Mouse (Mus musculus) fibroblast of lung, adult 2 months (primary cell): ENCODE measurements around the gene Dstn.

Experiments
- DNase-seq: peaks from one replicate; pipeline ENCODE4 v3.0.0-alpha.2; 2011; ENCODE audit warnings: low read depth

Gene Dstn

DNA sequence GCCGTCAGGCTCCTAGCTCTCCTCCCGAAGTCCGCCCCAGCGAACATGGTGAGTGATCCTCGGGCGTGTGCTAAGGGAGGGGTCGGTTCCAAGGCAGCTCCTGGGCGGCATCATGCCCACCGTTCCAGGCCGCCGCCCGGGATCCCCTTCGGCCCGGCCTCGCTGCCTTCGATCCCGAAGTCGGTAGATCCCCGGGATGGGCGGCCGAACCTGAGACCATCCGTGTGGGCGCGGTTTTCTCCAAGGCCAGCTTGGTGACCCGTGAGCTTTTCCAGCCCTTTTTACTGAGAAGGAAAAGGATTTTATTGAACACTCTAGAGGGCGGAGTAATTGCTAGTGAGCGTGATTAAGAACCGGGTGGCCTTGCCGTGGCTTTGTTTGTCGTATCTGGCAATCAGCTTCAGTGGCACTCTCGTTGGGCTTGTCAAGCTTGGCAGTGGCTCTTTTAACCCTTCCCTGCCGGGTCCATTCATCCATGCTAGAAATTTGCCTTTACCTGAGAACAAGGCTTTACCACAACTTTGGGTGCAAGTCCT is 548 bp downstream of the Dstn start:
- no peak for DNase-seq

DNA sequence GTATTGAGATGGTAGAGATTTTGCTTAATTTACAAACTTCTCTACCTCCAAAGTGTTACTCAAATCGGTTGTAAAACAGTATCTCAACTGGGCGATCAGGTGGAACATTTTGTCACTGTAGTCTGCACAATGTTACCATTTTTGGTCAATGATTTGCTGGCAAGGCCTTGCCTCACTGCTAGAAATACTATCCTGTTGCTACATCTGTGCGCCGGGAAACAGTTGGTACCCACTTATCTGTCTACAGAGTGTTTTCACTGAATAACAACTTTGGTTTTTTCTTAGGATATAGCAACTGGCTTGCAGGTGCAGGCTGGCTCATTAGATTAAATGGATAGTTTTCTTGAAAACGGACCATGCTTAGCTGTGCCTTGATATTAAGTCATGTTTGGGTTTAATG is 1.1 kb downstream of the Dstn start:
- no peak for DNase-seq

DNA sequence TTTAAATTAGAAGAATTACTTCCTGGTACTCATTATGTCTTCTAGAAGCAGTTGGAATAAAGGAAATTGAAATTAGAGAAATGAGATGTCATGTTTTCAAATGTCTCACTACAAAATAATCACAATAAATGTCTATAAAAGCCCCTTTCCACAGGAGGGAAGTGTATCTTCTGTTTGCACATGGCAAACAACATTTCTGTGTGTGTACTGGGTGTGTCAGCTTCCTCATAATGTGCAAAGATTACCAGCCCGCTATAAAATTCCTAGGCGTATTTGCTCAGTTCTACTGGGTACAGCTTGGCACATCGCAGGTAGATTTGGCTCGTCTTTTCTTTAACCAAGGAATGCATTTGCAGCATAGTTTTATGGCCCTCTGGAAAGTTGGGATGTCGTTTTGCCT is 2.5 kb downstream of the Dstn start:
- no peak for DNase-seq

DNA sequence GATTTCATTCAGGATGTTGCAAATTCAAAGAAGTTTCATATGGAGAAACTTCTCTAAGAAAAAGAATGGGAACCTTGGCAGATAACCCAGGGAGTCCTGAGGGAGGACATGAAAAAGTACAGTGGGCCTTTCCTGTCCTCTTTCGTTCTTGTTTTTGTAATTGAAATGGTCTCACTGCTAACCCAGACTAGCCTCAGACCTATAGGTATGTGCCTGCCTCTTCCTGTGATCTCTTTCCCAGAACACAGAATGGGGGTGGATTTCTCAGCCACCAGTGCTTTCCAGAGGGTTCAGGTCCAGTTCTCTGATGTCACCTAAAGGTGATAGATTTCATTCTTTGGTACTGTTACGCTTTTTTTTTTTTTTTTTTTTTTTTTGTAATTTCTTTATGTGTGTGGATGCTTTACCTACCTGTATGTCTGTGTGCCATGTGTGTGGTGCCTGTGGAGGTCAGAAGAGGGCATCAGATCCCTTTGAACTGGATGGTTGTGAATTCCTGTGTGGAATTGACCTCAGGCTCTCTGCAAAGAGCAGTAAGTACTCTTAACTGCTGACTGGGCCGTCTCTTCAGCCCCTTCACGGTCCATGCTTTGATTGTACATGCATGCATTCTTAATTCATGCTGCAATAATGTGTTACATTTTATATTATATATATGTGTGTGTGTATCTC is 3.8 kb downstream of the Dstn start:
- no peak for DNase-seq

DNA sequence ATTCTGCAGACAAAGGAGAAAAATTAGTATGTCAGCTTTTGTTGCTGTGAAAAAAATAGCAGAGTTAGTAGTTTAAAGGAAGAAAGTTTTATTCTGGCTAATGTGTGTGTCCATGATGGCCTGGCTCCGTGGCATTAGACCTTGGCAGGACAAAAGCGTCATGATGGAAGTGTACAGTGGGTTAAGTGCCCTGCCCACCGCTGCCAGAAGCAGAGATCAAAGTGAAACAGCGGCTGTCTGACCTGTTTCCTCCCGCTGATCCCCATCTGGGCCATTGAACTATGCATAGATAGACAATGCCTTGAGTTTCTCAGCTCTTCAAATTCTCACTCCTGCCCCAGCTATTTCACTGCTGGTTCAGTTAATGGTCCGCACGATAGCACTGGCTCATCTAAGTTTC is 9.0 kb downstream of the Dstn start:
- DNase-seq = no peak

DNA sequence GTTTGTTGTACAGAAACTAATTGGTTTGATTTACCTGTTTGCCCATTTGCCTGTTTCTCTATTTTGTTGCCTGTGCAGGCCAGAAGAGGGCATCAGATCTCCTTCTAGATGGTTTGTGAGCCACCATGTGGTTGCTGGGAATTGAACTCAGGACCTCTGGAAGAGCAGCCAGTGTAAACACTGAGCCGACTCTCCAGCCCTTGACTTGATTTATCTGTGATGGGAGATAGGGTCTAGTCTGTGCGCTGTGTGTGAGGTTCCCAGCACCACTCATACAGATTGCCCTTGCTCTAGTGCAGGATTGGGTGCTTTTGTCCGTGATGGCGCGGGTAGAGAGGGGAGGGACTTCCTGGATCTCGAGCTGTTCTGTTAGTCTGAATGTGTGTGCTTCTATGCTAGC is 10.7 kb downstream of the Dstn start:
- no peak for DNase-seq

DNA sequence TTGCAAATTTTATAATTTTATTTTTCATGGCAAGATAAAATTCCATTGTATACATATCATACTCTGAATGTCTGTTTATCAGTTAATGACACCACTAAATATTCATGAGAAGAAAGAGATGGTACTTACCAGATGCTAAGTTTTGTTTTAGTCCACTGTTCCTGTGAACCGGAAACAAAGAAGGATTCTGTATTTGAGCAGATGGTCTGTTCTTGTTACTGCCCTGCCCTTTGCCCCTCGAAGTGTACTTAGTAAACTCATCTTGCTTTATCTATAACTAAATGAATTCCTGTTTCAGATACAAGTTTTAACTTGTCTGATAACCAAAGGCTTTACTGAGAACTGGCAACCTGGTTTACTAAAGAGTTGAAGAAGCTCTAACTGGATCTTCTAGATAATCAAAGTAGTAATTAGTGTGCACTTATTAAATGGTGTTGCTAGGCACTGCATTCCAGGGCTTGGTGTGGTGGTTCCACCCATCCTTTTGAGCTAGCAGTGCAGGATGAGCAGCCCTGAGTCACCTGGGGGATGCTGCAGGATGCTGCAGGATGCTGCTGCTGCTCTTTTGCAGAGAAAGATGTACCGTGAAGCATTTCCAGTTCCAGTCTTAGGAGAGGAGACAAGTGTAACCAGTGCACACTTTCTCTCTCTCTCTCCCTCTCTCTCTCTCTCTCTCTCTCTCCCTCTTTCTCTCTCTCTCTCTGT is 14.6 kb downstream of the Dstn start:
- no peak for DNase-seq

DNA sequence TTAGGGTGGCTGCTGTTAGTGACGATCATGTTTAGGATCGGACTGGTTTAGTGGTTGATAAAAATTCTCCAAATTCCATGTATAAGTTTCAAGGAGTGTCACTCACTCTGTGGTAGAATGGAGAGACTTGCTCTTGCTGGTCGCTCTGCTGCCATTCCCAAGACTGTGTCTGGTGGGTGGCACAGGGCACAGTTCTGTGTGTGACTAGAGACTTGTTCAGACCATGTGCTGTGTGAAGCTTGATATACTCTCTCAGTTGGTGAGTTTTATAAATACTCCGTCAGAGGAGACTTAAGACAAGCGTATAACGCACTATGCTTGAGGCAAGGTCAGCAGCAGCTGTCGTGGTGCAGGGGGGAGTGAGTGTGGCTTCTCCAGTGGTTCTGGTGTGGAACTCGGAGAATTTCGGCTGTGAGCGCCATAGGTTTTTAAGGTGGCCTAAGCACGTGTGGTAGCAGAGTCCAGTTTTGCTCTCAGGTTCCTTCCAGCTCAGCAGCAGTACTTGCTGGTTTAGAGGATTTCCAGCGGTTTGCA is 17.3 kb downstream of the Dstn start:
- DNase-seq = no peak

DNA sequence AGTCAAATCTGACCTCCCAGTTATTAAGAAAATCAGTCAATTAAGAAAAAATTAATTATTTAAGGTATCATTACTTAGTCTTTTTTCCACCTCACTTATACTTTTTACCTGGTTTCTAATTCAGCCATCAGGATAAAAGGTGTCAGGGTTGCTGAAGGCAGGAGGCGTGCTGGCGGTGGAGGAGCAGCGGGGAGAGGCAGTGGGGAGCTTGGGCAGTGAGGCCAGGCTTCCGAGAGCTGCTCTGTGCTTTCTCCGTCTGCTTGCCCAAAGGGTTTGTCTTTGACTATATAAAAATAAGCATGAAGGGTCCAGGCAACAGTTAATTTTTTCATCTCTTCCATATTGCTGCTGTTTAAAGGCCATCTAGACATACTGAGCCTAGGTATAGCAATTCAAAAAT is 18.4 kb downstream of the Dstn start:
- DNase-seq = no peak

DNA sequence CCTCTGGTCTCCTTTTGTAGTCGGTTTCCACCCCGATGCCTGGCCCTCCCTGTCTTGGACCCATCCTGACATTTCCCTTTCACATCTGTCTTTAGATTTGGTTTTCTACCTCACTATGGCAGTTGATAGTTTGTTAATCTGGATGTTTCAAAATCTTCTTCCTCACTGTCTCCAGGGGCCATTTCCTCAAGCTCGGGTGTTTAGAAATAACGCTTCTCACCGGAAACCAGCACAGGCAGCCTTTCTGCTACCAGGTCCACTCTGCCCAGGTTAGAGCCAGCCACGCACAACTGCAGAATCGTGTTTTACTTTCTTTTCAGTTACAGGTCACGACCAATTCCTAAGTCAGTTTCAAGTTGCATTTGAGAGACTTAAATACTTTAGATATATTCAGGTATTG is 19.3 kb downstream of the Dstn start:
- DNase-seq = no peak

DNA sequence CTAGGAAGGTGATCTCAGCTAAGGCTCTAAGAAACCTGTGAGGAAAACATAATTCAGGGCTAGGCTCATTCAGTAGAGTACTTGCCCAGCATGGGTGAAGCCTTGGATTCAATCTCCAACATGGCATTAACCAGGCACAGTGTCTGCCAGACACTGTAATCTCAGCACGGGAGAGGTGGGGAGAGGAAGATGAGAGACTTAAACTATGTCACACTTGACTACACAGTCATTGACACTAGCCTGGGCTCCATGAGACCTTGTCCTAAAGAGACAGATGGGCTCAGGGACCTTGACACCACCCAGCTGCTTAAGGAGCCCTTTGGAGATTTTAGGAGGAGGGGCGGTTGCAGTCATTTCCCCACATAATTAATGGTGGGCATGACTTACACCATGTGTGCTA is 22.7 kb downstream of the Dstn start:
- DNase-seq = no peak

DNA sequence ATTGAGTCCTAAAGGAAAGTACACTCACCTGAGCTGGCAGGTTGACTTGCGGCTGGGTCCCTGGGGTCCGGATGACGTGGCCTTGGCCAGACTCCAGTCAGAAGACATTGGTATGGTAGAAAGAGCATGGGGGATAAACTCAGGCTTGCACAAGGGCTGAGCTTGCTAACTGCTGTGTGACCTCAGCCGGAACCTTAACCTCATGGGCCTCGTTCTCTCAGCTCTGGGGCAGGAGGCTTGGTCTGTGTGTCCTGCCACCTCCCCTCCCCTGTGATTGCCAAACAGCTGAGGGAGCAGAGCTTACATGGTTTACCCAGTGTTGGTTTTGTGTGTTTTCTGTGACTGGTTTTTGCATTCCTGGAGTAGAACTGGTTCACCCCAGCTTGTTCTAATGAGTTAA is 25.3 kb downstream of the Dstn start:
- no peak for DNase-seq

DNA sequence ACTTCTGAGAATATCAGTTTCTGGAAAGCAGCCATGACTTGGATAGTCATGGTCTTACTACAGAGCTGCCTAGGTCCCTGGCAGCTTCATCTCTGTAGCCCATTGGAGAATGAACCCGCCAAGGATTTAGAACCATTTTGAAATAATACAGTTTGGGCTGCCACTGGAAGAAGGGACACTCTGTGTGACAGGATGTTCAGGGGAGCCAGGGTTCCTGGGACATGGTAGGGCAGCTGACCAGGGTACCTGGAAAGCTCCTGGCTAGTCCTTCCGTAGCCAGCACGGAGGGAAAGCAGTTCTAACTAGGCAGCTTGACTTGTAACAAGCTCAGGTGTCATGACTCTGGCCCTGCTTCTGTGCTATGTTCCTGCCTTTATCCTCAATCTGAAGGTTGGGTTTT is 29.7 kb downstream of the Dstn start:
- no peak for DNase-seq

DNA sequence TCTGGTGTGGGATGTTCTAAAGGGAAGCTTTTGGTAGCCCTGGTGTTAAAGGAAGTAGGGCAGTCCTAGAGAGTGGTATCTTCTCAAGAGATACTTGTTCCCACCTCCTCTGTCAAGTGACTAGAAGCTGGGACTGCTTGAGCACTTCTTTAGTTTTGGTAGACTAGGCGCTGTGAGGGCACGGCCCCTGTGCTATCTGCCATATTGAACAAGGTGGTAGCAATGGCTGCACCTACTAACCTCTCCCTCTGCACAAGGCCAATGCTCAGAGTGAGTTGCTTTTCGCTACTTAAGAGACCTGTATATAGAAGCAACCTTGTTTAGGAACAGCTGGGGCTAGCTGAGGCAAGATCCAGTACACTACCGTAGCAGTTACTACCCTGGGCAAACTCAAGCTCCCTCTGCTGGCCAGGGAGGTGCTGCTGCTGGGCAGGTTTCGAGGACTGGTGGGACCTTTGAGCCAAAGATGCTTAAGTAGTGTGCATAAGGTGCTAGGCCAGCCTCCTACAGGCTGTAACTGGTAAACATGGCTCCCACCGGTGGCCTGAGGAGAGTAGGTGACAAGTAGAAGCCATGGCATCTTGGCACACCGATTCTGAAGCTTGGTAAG is 30.5 kb downstream of the Dstn start:
- no peak for DNase-seq

DNA sequence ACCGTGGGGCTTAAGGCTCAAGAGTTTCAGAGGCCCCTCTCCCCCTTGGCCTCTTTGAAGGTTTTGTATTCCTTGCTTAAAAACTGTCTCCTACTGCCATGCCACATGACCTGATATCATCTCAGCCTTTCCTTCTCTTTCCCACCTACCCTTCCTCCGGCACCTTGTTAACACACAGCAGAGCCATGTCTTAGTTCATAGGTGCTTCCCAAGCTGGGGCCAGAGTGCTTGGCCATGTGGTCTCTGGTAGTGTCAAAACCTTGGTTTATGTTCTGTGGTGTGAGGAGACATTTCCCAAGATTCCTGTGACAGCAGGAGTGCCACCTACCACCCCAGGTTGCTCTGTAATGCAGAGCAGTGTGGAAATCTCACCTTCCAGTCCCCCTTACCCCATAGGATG is 31.3 kb downstream of the Dstn start:
- no peak for DNase-seq

DNA sequence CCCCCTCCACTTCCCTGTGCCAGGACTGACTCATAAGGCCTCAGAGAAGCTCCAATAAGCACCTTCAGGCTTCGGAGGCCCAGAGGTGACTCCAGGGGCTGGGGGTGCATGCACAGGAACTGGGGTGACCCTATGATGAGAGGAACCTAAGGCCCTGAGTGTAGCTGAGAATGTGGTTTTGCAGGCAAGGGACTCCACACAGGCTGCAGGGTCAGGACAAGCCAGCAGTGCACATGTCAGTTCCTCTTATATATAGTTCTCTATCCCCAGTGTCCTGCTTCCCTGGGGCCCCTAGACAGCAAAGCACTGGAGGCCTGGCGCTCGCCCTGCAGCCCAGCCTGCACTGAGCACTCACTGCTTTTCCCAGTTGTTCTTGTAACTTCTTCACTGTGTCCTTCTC is 32.9 kb downstream of the Dstn start:
- no peak for DNase-seq

DNA sequence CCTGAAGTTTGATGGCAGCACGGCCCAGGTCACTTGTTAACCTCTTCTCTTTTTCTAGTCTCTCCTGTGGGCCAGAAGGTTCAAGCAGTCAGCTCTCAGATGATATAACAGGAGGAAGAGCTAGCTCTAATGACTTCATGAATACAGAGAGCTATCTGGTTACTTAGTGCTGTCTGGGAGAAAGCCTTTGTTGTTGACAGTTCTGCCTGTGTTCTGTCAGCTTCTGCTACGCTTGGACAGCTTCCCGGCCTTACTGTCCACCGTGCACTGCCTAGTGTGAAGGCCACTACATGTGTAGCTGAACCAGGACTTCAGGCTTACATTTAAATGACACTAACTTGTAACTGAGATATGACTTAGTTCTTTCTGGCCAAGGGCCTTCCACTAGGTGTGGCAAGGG is 33.3 kb downstream of the Dstn start:
- no peak for DNase-seq

DNA sequence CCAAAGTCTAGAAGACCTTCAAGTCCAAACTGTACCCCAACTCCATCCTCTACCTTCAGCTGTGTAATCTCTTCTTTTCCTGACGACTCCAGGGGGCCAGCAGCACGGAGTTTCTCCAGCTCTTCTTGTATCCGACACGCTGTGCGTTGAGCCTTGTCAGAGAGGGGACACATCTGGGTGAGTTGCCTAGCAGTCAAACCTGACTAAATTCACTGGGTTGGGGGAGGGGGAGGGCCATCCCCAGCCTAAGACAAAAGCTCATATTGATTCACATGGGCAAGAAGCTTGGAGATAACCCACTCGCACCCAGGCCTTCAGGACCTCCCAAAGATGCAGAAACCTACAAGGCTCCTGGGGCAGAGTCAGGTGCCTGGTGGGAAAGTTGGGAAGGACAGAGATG is 34.1 kb downstream of the Dstn start:
- DNase-seq = no peak

DNA sequence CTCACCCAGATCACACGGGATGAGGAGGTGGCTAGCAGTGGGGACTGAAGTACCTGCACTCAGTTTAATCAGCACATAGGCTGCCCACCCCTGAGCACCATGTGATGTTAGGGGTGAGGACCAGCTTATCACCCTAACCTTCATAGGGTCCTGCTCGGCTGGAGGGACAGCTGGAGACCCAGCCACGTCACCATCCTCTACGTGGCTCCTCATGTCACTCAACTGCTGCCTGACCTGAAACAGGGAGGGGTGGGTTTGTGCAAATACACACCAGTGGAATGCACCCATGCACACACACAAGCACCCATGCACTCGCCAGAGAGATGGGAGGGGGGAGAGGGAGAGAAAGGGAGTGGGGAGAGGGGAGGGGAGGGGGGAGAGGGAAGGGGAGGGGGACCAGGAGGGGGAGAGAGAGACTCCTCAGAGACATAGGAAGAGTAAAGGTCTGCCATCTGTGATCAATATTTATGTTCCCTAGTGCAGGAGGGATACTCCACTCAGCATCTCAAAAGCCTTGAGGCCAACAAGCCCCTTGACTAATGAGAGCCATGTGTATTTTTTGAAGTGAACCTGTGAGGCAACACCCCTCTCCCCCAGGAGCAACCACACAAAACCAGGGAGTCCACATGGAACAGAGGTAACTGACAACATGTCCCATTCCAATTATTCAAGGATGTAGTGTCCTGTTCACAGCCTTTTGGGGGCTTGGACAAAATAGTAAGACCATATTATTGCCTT is 35.3 kb downstream of the Dstn start:
- no peak for DNase-seq

DNA sequence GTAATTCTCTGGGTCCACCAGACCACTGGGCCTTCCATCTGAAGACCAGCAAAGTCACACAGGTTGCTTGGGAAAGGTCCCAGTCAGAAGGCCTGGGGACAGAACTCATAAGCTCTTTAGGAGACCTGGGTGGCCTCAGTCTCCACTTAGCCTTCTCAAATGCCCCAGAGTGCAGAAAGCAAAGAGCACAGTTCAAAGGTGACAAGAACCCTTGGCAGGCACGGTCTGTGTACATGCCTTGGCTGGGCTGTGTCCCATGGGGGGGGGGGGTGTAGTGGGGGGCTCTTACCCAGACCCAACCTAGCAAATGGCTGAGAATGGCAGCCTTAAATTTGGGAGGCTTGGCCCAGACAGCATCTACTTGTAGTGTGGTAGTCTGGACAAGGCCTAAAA is 35.9 kb downstream of the Dstn start:
- no peak for DNase-seq

DNA sequence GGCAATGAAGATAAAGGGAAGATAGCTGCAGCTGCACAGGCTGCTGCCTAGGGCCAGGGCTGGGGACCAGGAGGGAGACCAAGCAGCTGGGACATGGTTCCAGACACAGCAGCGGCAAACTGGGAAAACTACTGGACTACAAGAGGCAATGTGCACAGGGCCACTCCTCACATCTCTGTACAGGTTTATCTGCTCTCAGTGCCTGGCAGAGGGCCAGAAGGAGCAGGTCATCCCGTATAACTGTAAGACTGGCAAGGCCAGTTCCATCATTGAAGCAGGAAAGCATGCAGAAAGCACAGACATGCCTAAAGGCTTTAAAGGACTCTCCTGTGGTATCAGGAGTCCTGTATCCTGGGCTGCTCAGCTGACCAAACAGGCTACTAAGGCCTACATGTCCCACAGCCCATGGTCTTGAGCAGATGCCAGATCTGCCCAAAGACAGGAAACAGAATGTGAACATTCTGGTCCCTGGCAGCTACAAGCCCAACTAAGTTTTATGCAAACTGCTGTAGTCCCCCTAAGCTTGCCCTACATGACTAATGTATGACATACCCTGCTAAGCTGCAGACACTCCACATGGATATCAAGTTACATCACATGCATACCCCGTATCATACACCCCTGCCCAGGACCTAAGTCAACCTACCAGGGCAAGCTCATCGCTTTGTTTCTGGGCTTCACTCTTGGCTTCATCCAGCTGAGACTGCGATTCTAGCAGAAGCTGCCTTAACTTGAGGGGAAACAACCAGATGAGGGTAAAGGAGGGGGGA is 36.6 kb downstream of the Dstn start:
- no peak for DNase-seq

DNA sequence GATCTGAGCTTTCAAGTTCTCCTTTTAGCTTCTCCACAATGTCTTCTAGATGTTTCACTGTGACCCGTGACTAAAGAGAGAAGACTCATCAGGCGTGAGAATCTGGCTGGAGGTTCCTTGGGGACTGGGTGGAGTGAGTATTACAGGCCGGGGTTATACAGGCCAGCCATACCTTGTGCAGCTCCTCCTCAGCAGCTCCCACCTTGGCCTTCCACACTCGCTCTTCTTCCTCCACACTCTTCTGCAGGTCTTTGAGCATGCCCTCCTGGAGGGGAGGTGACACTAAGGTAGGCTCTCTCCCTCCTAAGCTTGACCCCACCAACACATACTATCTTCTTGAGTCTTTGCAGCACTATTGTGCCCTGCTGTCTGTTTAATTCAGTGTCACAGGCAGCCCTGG is 38.8 kb downstream of the Dstn start:
- no peak for DNase-seq
